Mouse (Mus musculus) fibroblast of lung, adult 2 months (primary cell): ENCODE results near the gene Ky.

Experiments
- DNase-seq: peaks from one replicate; pipeline ENCODE4 v3.0.0-alpha.2; 2011; ENCODE audit warnings: low read depth

Ky gene

GRCm38 (mm10) chr9:102504716-102505378 lies 703 bp upstream of the Ky start:
- DNase-seq: no peak

GRCm38 (mm10) chr9:102508315-102508714 lies 2.8 kb downstream of the Ky start:
- no peak for DNase-seq

DNA sequence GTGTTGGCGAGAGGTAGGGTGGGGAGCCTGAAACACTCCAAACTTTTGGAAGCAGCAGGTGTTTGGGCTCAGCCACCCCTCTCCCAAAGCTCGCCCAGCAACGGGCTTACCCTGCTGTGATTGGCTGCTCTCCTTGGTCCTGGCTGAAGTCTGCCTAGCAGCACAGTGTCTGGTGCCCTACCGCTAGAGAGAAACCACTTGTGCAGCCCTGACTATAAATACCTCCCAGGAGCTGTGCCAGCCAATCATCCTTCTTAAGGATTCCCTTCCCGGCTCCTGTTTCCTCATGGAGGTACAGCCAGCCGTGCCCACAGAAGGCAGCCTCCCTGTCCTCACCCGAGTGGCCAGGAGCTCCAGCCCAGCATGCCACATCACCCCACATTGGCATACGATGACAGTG lies 5.9 kb downstream of the Ky start:
- DNase-seq: no peak

GRCm38 (mm10) chr9:102513578-102513977 lies 8.0 kb downstream of the Ky start:
- no peak for DNase-seq

DNA sequence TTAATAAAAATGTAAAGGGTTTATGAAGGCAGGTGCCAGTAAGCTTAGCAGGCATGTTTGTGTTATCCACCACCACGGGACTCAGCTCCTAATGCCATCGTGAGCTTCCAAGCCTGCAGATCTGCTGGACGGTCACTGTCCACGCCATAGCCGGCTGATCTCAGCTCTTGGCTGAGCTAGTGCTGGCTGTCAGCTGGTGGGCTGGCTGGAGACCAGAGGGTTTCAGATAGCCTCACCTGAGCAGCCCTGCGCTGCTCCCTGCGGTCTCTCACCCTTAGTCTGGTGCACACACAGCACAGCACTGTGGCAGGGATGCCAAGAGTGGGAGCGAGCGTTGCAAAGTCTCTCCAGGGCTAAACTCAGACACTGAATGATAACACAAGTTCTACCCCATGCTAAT lies 12.9 kb downstream of the Ky start:
- no peak for DNase-seq

DNA sequence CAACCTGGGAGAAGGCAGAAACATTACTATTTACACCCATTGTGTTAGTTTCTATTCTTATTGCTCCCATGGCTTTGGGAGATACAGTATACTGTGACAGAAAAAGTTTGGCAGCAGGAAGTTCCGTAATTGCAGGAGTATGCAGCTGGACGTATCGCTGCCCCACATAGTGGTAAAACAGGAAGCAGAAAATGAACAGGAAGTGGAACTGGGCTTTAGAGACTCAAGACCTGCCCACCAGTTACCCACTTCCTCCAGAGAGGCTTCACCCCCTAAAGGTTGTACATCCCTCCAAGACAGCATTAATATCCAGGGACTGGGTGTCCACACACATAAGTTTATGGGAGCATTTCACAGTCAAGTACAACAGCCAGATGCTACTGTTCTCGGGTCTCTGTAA lies 15.8 kb downstream of the Ky start:
- DNase-seq: no peak

DNA sequence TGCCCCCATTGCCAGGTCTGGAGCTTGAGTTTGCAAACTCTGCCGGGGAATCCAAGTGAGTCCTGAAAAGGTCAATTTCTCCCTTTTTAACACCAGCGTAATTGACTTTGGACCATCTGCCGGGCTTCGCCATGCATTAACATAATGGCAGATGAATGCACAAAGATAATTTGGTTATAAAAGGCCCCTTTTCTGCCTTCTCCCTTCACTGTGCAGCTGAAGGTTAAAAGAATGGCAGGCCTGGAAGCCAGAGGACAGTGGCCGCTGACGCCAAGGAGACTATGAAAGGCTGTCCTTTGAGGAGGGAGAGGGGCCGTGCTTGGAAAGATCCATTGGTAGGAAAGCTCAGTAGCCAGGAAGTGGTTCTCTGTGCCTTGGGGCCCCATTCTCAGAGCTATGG lies 22.6 kb downstream of the Ky start:
- no peak for DNase-seq

DNA sequence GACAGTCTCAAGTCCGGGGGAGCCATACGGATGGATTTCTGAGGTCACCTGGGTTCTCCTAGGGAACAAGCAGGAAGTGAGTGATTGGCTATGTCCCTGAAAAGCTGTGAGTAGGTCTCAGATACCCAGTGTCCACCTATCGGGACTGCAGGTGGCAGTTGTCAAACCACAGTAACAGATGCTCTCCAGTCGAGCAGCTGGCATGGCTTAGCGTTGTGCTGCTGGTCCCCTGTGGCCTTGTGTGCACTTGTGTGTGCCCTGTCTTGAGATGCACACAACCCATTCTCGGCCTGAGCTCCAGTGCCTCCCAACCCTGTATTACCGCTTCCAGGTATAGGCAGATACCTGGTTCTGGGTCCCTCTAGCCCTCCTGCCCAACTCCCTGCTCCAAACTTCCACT lies 23.0 kb downstream of the Ky start:
- DNase-seq: no peak

GRCm38 (mm10) chr9:102529008-102529407 lies 23.5 kb downstream of the Ky start:
- no peak for DNase-seq

GRCm38 (mm10) chr9:102531051-102531892 lies 25.7 kb downstream of the Ky start:
- DNase-seq: no peak

DNA sequence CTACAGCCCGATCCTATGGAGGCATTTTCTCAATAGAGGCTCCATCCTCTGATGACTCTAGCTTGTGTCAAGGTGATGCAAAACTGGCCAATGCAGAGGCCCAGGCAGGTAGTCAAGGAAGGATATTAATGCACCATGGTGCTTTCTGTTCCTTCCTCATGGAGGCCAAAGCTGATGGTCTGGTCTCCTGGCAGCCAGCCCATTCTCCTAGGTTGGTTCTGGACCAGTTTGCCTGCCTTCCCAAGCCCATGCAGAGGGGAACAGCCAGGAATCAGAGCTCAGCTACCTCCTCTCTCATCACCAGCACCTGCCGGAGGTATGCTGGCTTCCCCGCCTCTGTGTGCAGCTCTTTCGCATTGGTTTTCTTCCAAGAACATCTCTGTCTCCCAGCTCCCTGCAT lies 31.4 kb downstream of the Ky start:
- DNase-seq: no peak

GRCm38 (mm10) chr9:102539699-102540098 lies 34.1 kb downstream of the Ky start:
- no peak for DNase-seq

- DNase-seq: no peak
These were observed 36.1 kb downstream of the Ky start for GRCm38 (mm10) chr9:102541666-102542065.

- DNase-seq: no peak
These were observed 37.0 kb downstream of the Ky start for GRCm38 (mm10) chr9:102542540-102542939.

DNA sequence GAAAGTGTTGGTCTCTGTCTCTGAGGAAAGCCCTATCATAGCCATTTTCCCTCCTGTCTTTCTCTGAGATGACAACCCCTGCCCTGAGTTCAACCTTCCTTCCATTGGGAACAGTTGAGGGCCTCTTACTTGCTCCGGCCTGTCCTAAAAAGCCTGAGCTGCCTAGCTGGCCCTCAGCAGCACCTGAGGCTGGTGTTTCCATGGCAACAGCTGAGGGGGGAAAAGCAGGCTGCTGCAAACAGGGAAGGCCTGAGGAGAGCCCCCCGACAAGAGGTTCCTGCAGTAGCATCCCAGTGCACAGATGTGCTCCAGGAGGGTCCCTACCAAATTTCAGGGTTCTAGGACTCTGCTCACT lies 38.2 kb downstream of the Ky start:
- DNase-seq: no peak

DNA sequence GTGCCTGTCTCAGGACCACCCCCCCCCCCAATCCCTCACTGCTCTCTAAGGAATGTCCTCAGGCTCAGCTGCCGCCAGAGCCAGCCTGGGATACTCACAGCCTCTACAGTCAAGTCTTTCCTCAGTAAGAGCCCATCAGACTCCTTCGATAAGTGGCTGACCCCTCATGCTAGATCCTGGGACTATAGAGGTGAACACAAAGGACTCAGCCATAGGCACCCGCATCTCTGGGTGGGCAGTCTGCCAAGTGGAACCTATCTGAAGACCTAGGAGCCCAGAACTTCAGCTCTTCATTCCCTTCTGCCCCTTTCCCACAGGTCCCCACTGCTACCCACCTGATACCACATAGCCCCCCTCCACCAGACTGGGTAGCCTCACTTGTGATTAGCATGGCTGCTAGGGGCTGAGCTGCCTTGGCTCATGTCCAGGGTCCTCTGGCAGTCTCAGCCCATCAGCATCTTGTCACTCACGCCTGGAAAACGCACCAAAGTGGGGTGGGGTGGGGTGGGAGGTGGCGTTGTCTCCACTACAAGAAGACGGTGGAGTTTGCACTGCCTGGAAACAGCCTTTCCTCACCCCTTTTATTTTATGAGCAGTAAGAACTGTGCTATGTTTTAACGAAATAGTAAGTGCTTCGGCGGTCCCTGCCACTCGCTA lies 38.7 kb downstream of the Ky start:
- DNase-seq: no peak

DNA sequence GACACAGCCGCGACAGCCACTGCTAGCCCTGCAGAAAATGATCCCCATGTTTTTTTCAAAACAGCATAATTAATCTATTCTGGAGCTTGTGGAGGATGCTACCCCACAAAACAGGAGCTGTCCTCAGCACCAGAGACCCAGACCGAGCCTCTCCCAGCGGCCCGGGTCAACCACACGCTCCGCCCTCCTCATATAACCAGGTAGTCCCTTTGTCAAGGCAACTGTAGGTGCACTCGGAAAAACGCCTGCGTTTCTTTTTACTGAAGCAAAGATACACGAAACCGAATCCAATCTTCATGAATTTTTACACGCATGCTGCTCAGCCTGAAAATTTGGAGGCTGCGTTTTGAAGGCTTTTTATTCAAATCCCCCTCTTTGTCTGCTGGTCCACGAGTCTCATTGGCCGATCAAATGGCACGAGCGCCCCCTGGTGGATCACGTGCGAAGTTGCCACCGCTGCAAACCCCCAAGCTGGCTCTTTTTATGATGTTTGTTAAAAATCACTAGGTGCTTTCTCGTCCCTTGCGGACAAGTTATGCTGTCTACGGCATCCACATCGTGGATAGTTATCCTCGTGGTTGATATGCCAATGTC lies 39.3 kb downstream of the Ky start:
- peak; percentile 39 for DNase-seq

DNA sequence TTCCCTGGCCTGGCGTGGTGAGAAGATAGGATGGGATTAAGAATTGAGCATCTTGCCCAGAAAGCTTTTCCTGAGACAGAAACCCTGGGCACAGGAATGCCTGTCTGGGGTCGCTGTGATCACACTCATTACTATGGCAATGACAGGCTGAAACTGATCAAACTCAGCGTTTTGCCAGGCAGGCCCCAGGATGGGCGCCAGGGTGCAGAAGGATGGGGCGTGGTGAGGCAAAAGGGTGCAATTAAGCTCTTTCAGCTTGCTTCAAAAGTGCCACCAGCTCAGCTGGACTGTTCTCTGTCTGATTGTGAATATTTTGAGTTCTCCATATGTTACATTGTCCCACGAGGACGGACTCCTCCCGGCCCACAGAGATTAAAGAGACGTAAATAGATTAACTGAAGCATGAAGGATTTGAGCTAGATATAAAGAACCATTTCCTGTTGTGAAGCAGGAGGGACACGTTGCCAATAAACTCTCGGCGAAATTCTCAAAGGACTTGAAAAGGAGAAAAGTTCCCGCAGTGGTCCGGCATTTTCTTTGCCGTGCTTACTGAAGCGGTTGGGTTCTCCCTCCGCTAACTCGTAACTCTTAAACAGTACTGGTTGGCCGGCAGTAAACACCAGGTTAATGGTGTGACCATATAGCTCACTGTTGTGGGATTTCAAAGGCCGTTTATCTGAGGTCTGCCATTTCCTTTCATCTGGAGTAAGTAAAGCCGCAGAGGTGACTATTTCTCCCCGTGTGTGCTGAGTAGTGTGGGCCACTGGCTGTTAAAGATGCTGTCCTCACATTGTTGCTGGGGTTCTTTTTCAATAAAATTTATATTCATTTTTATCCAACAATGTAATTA lies 40.1 kb downstream of the Ky start:
- no peak for DNase-seq

DNA sequence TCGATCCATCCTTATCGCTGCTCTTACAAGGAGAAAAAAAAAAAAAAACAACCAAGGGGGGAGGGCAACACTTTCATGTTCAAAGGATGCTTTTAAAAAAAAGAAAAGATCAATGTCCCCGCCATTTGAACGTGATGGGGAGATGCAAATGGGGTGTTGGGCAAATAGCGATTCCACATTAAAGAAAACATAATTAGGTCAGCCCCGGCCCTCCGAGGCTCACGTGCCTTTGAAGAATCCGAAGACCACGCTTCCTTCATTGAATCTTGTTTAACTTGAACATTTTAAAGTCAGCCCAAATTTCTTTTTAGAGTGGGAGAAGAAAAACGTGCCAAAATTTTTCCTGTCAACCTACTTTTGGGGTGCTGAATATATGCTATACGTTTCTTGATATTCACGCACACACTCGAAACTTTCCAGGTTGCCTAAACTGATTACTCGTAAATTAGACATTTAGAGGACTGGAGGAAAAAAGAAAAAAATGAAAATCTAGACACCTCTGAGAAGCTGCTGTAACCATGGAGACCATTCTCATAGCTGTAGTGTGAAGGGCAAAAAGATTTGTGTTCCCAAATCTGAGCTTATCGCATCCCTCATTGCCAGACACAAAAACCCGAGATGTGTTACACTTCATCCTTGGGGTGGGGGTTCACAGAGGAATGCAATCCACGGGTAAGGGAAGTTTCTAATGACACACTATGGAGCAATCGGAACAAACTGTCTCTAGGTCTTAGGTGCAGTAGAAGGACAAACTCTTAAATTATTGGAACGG lies 40.9 kb downstream of the Ky start:
- DNase-seq: no peak

DNA sequence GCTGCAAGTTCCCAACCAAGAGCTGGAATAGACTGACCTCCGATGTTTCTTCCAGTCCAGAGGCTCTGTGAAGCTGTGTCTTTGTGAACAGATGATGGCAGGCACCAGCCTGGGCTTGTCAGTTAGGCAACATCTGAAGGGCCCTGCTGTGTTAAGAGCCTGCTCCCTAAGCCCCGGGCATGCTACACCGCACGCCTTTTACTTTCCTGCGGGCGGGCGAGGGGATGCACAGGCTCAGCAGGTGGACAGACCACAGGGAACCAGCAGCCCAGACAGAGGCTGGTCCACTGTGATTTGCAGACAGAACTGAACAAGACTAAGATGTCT lies 41.4 kb downstream of the Ky start:
- no peak for DNase-seq

- DNase-seq: peak; percentile 73
These were observed 43.7 kb downstream of the Ky start for GRCm38 (mm10) chr9:102549211-102549610.
